Mouse (Mus musculus) forebrain, embryonic 11.5 days (tissue): ENCODE results near the gene Gabarapl1. TPM values are rescaled to one million over a fixed set of nuclear protein-coding genes. Genes with fewer than 3 reads are reported as not detected.
A peak's percentile ranks its signal among the peaks of the same experiment; 100 is the strongest.
"Not testable (repeated sequence)": the region's sequence is repeated elsewhere in the genome, so short reads cannot be mapped to it uniquely, and the experiment has no call there.

Experiments used
- ATAC-seq: fragments of 200-750 bp; cut with Nextera tagmentation; replicated peaks from 2 replicates; pipeline ENCODE4 v1.8.0; 2017; ENCODE audit warnings: moderate TSS enrichment; ENCODE audit not compliant: low FRiP score
- DNase-seq: peaks from one replicate; pipeline ENCODE4 v3.0.0-alpha.2; 2017; ENCODE audit warnings: low spot score
- H3K27ac ChIP-seq: fragments of 300-500 bp; sonication (generic); 2 replicates; pipeline ENCODE4 v1.5.1; 2014; ENCODE audit warnings: low read depth, low read length
- H3K27me3 ChIP-seq: fragments of 300-500 bp; sonication (generic); 2 replicates; pipeline ENCODE4 v1.6.1; 2014; ENCODE audit warnings: mild to moderate bottlenecking, low read length, mixed read lengths; ENCODE audit not compliant: control insufficient read depth, insufficient read depth
- H3K36me3 ChIP-seq: fragments of 300-500 bp; sonication (generic); 2 replicates; pipeline ENCODE4 v1.6.1; 2014; ENCODE audit warnings: mild to moderate bottlenecking, low read length, moderate library complexity, mixed read lengths; ENCODE audit not compliant: control insufficient read depth, insufficient read depth
- H3K4me1 ChIP-seq: fragments of 300-500 bp; sonication (generic); replicated peaks from 2 replicates; pipeline ENCODE4 v1.6.1; 2014; ENCODE audit warnings: low read length, mixed read lengths; ENCODE audit not compliant: control insufficient read depth, insufficient read depth
- H3K4me2 ChIP-seq: fragments of 300-500 bp; sonication (generic); 2 replicates; pipeline ENCODE4 v1.6.1; 2014; ENCODE audit warnings: low read depth, mild to moderate bottlenecking, low read length, moderate library complexity, mixed read lengths; ENCODE audit not compliant: severe bottlenecking
- H3K4me3 ChIP-seq: fragments of 300-500 bp; sonication (generic); 2 replicates; pipeline ENCODE4 v1.5.1; 2014; ENCODE audit warnings: low read depth, low read length
- H3K9ac ChIP-seq: fragments of 300-500 bp; sonication (generic); 2 replicates; pipeline ENCODE4 v1.6.1; 2014; ENCODE audit warnings: low read length
- H3K9me3 ChIP-seq: fragments of 300-500 bp; sonication (generic); 2 replicates; pipeline ENCODE4 v1.6.1; 2016; ENCODE audit warnings: low read length, mixed read lengths; ENCODE audit not compliant: control insufficient read depth
- WGBS: fragments of 180-500 bp; shearing (Covaris S2); extraction: QIAGEN DNeasy Blood & Tissue Kit; methylation state at CpG from one replicate; pipeline ENCODE4 v1.1.7; 2014; 5-methylcytosine and 5-hydroxymethylcytosine counted together
- polyA plus RNA-seq: library from polyadenylated mRNA; unstranded; fragments of >200 nt; fragmentation: Nextera tagmentation; extraction: Ambion mirVana; gene quantifications from 2 replicates; pipeline ENCODE4 v1.2.1, GENCODE M21; 2014

Gene Gabarapl1
- polyA plus RNA-seq: 21.5 and 22.4 TPM in 2 replicates

GRCm38 (mm10) chr6:129532942-129533860 lies at the start of gene Gabarapl1:
TSS of gene Gabarapl1 (plus strand) at chr6:129533160.
- peak within 1 kb of the TSS; percentile 74 for H3K4me3 ChIP-seq
- peak; percentile 86 for DNase-seq
- peak within 1 kb of the TSS; percentile 60 for H3K9ac ChIP-seq
- no peaks in the 10 kb centered on the region for H3K9me3 ChIP-seq
- WGBS: under 1% methylated on average over 55 of the region's 55 CpGs
- no peaks in the 10 kb centered on the region for H3K4me1 ChIP-seq
- no peaks in the 10 kb centered on the region for H3K27me3 ChIP-seq
- peak; percentile 89 for ATAC-seq
- no peaks in the 10 kb centered on the region for H3K36me3 ChIP-seq
- peak within 1 kb of the TSS; percentile 73 for H3K4me2 ChIP-seq
- no peak within 1 kb of the TSS for H3K27ac ChIP-seq

- WGBS: 89% methylated on average over 4 of the region's 4 CpGs
- Histone ChIP-seq H3K4me2 (no peak overlapping the region), H3K36me3 (no peaks in the 10 kb centered on the region), H3K4me1 (no peaks in the 10 kb centered on the region), H3K27ac (no peak overlapping the region), H3K9ac (no peak overlapping the region), H3K9me3 (no peaks in the 10 kb centered on the region), H3K27me3 (no peaks in the 10 kb centered on the region), H3K4me3 (no peak overlapping the region)
- DNase-seq: no peak
- ATAC-seq: no peak
These were observed 38.0 kb upstream of the Gabarapl1 start for GRCm38 (mm10) chr6:129494924-129495323.

- no peak overlapping the region for H3K4me3 ChIP-seq
- no peaks in the 10 kb centered on the region for H3K4me1 ChIP-seq
- 94% methylated on average over 3 of the region's 3 CpGs for WGBS
- no peaks in the 10 kb centered on the region for H3K9me3 ChIP-seq
- H3K4me2 ChIP-seq: no peak overlapping the region
- H3K27me3 ChIP-seq: no peaks in the 10 kb centered on the region
- DNase-seq (no peak), ATAC-seq (no peak)
- no peaks in the 10 kb centered on the region for H3K36me3 ChIP-seq
- H3K9ac ChIP-seq: no peak overlapping the region
- no peak overlapping the region for H3K27ac ChIP-seq
These were observed 35.4 kb upstream of the Gabarapl1 start for GRCm38 (mm10) chr6:129497345-129498218.

GRCm38 (mm10) chr6:129499516-129499915 lies 33.4 kb upstream of the Gabarapl1 start:
- not testable (repeated sequence) for H3K9me3 ChIP-seq, H3K4me2 ChIP-seq, H3K4me1 ChIP-seq, ATAC-seq, H3K27me3 ChIP-seq, H3K4me3 ChIP-seq, H3K27ac ChIP-seq, H3K36me3 ChIP-seq, H3K9ac ChIP-seq, DNase-seq
- WGBS: 91% methylated on average over 1 of the region's 1 CpGs

DNA sequence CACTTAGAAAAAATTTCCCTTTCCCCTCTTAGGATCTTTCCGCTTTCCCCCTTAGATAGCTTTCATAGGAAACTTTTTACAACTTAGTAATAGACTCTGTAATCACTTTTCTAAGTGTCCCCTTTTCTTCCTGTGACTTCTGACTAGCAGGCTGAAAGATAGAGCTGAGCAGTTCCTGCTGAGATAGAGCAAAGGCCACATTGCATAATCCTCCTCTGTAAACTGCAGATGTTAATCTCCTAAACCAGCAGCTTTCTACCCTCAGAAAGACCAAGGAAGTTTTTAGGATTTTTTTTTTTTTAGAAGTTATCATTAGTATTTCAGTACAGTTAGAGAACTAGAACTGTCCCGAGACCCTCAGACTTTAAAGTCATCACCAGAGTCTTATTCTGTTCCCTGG lies 29.5 kb upstream of the Gabarapl1 start:
- DNase-seq (no peak), ATAC-seq (no peak)
- Histone ChIP-seq H3K4me1 (no peaks in the 10 kb centered on the region), H3K4me3 (no peak overlapping the region), H3K27ac (no peak overlapping the region), H3K27me3 (no peaks in the 10 kb centered on the region), H3K4me2 (no peak overlapping the region), H3K36me3 (no peaks in the 10 kb centered on the region), H3K9me3 (no peaks in the 10 kb centered on the region), H3K9ac (no peak overlapping the region)
- 92% methylated on average over 2 of the region's 2 CpGs for WGBS

DNA sequence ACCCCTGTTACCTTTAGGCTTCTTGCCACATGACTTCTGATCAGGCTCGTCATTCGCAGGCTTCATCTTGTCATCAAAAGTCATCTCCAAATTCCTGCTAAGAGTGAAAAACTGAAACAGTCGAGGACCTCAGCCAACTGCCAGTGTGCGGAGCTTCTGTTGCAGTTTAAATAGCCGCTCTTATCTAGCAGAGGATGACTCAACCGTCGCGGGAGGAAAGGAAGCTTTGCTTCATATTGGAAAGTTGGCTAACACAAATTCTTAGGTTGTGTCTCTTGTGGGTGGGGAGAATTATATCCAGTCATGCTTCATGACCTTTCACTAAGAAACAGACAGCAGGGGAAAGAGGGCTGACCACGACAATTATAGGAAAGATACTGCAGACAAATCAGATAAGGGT lies 25.9 kb upstream of the Gabarapl1 start, which contains the start of gene Olr1:
Gene Olr1, minus strand, starts transcription at position 142 of the 400 bp plus-strand sequence.
- no peak within 1 kb of the TSS for H3K27ac ChIP-seq
- no peaks in the 10 kb centered on the region for H3K27me3 ChIP-seq
- no peak within 1 kb of the TSS for H3K9ac ChIP-seq
- ATAC-seq: no peak
- 85% methylated on average over 9 of the region's 9 CpGs for WGBS
- no peaks in the 10 kb centered on the region for H3K9me3 ChIP-seq
- H3K4me2 ChIP-seq: no peak within 1 kb of the TSS
- H3K4me1 ChIP-seq: no peaks in the 10 kb centered on the region
- no peak within 1 kb of the TSS for H3K4me3 ChIP-seq
- H3K36me3 ChIP-seq: no peaks in the 10 kb centered on the region
- DNase-seq: no peak

DNA sequence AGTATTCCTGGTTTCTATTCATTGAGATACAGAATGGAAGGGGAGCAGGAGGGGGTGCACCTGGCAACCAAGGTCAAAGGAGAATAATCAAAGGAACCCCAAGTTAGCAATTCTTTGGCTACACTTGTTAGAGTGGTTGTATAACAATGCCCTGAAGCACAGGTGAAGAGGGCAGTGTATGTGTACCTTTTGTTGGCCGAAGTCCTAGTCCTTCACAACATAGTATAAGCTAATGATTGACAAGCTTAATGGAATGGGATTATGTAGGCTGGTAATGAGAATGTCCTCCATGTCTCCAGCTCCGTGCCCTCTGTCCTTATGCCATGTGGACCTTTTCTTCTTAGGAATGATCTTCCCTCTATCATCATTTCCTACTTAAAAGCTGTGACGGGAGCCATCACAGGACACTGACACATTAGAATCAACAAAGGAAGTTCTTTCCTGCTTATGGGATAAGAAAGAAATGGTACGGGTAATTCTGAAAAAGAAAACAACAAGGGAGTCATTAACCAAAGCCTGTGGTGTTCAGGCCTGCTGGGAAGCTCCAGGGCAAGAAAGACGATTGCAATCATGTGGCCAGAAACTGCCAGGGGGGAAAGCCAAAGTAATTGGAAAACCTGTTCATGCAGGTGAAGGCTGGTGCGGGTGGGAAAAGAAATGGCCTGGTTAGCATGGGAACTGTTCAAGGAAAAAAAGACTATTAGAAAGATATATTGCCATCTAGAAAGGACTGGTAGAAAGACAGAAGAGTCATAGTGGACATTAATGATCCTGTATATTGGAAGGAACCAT lies 22.6 kb upstream of the Gabarapl1 start:
- H3K4me1 ChIP-seq: no peaks in the 10 kb centered on the region
- H3K9ac ChIP-seq: no peak overlapping the region
- no peak overlapping the region for H3K4me3 ChIP-seq
- ATAC-seq (no peak), DNase-seq (no peak)
- H3K36me3 ChIP-seq: no peaks in the 10 kb centered on the region
- no peak overlapping the region for H3K27ac ChIP-seq
- H3K4me2 ChIP-seq: no peak overlapping the region
- H3K27me3 ChIP-seq: no peaks in the 10 kb centered on the region
- WGBS: 71% methylated on average over 6 of the region's 6 CpGs
- no peaks in the 10 kb centered on the region for H3K9me3 ChIP-seq

- WGBS: 69% methylated on average over 3 of the region's 3 CpGs
- Histone ChIP-seq H3K27me3 (no peaks in the 10 kb centered on the region), H3K36me3 (no peaks in the 10 kb centered on the region), H3K4me2 (no peak within 1 kb of the TSS), H3K4me1 (no peaks in the 10 kb centered on the region), H3K9me3 (no peaks in the 10 kb centered on the region), H3K27ac (no peak within 1 kb of the TSS), H3K4me3 (no peak within 1 kb of the TSS), H3K9ac (no peak within 1 kb of the TSS)
- no peak for ATAC-seq
- DNase-seq: no peak
These were observed 20.6 kb upstream of the Gabarapl1 start, which contains the start of gene Tmem52b for GRCm38 (mm10) chr6:129512367-129512766. TSS of gene Tmem52b (plus strand) at chr6:129512555.
